Mouse (Mus musculus) MEL (cell line): ENCODE results near the gene Nell1. TPM values are rescaled to one million over a fixed set of nuclear protein-coding genes. Genes with fewer than 3 reads are reported as not detected.

Experiments used
- DNase-seq: peaks from one replicate; pipeline ENCODE4 v3.0.0; 2011; ENCODE audit warnings: low read depth, low spot score
- H3K27ac ChIP-seq: 2 replicates; pipeline ENCODE4 v1.5.1; 2012; ENCODE audit warnings: low read depth, mild to moderate bottlenecking, control low read depth, low read length, moderate library complexity; ENCODE audit not compliant: control insufficient read depth
- H3K27me3 ChIP-seq, 2 experiments: fragments of 150-350 bp in 1 of 2; sonication (generic) in 1 of 2; 2 replicates each; pipeline ENCODE4 v1.6.1; 2012; ENCODE audit warnings: low read length in 2 of 2, mild to moderate bottlenecking in 2 of 2, improper control_type of control experiment in 1 of 2, moderate library complexity in 1 of 2; ENCODE audit not compliant: insufficient read depth in 2 of 2, control insufficient read depth in 1 of 2
- H3K36me3 ChIP-seq, 2 experiments: 2 replicates each; pipeline ENCODE4 v1.6.1; 2012 to 2014; ENCODE audit warnings: low read length in 2 of 2, improper control_type of control experiment in 1 of 2, inconsistent platforms in 1 of 2, mild to moderate bottlenecking in 1 of 2; ENCODE audit not compliant: insufficient read depth in 2 of 2, control insufficient read depth in 1 of 2
- H3K4me1 ChIP-seq, 2 experiments: fragments of 150-350 bp in 1 of 2; sonication (generic) in 1 of 2; 2 replicates each; pipeline ENCODE4 v1.6.1; 2012; ENCODE audit warnings: low read length in 2 of 2, improper control_type of control experiment in 1 of 2, mild to moderate bottlenecking in 1 of 2; ENCODE audit not compliant: insufficient read depth in 2 of 2, control insufficient read depth in 1 of 2
- H3K4me3 ChIP-seq, 2 experiments: fragments of 150-350 bp in 1 of 2; sonication (generic) in 1 of 2; 2 replicates each; pipeline ENCODE4 v1.5.1; 2012; ENCODE audit warnings: low read depth in 2 of 2, low read length in 2 of 2, mild to moderate bottlenecking in 2 of 2, moderate library complexity in 2 of 2, control low read depth in 1 of 2, improper control_type of control experiment in 1 of 2; ENCODE audit not compliant: control insufficient read depth in 1 of 2, insufficient read depth in 1 of 2
- H3K79me2 ChIP-seq: 2 replicates; pipeline ENCODE4 v1.6.1; 2012; ENCODE audit warnings: mild to moderate bottlenecking, low read length, moderate library complexity; ENCODE audit not compliant: control insufficient read depth, poor library complexity, insufficient read depth
- H3K9ac ChIP-seq: 2 replicates; pipeline ENCODE4 v1.6.1; 2012; ENCODE audit warnings: low read depth, mild to moderate bottlenecking, control low read depth, low read length, moderate library complexity; ENCODE audit not compliant: control insufficient read depth, poor library complexity, severe bottlenecking
- H3K9me3 ChIP-seq: fragments of 150-350 bp; sonication (generic); replicated peaks from 2 replicates; pipeline ENCODE4 v1.6.1; 2012; ENCODE audit warnings: mild to moderate bottlenecking, low read length, improper control_type of control experiment, moderate library complexity; ENCODE audit not compliant: insufficient read depth
- CHD1 ChIP-seq: IDR thresholded peaks from 2 replicates; pipeline ENCODE4 v1.6.1; 2012; ENCODE audit warnings: low read depth, mild to moderate bottlenecking, inconsistent platforms, low read length, improper control_type of control experiment
- CTCF ChIP-seq, 3 experiments: IDR thresholded peaks in 2 of 3; conservative IDR thresholded peaks in 1 of 3; 2 replicates each; pipeline ENCODE4 v1.5.1; 2011 to 2012; ENCODE audit warnings: low read length in 3 of 3, low read depth in 2 of 3, mild to moderate bottlenecking in 2 of 3, improper control_type of control experiment in 1 of 3, inconsistent platforms in 1 of 3, mixed read lengths in 1 of 3, moderate library complexity in 1 of 3; ENCODE audit not compliant: control insufficient read depth in 1 of 3, insufficient read depth in 1 of 3, poor library complexity in 1 of 3, severe bottlenecking in 1 of 3
- GATA1 ChIP-seq: IDR thresholded peaks from 2 replicates; pipeline ENCODE4 v1.6.1; 2011; ENCODE audit warnings: low read depth, low read length, improper control_type of control experiment
- HCFC1 ChIP-seq: IDR thresholded peaks from 2 replicates; pipeline ENCODE4 v1.6.1; 2012; ENCODE audit warnings: low read depth, mild to moderate bottlenecking, inconsistent platforms, low read length, improper control_type of control experiment, moderate library complexity
- JUND ChIP-seq: IDR thresholded peaks from 2 replicates; pipeline ENCODE4 v1.6.1; 2011; ENCODE audit warnings: low read depth, mild to moderate bottlenecking, improper control_type of control experiment, low read length
- MAFK ChIP-seq: IDR thresholded peaks from 2 replicates; pipeline ENCODE4 v1.6.1; 2011; ENCODE audit warnings: low read depth, mild to moderate bottlenecking, low read length, improper control_type of control experiment, borderline replicate concordance
- MAZ ChIP-seq: IDR thresholded peaks from 2 replicates; pipeline ENCODE4 v1.6.1; 2012; ENCODE audit warnings: low read depth, mild to moderate bottlenecking, inconsistent platforms, low read length, improper control_type of control experiment
- MXI1 ChIP-seq: IDR thresholded peaks from 2 replicates; pipeline ENCODE4 v1.6.1; 2011; ENCODE audit warnings: mild to moderate bottlenecking, low read depth, low read length, improper control_type of control experiment
- MYB ChIP-seq: IDR thresholded peaks from 2 replicates; pipeline ENCODE4 v1.6.1; 2011; ENCODE audit warnings: mild to moderate bottlenecking, low read depth, low read length, improper control_type of control experiment
- NELFE ChIP-seq: IDR thresholded peaks from 2 replicates; pipeline ENCODE4 v1.6.1; 2011; ENCODE audit warnings: low read depth, low read length, improper control_type of control experiment
- RAD21 ChIP-seq: IDR thresholded peaks from 2 replicates; pipeline ENCODE4 v1.6.1; 2011; ENCODE audit warnings: mild to moderate bottlenecking, low read depth, low read length, improper control_type of control experiment
- SIN3A ChIP-seq: IDR thresholded peaks from 2 replicates; pipeline ENCODE4 v1.6.1; 2012; ENCODE audit warnings: low read length, improper control_type of control experiment, inconsistent platforms
- USF1 ChIP-seq: IDR thresholded peaks from 2 replicates; pipeline ENCODE4 v1.6.1; 2014; ENCODE audit warnings: low read depth, mild to moderate bottlenecking, inconsistent platforms, low read length, improper control_type of control experiment, moderate library complexity
- USF2 ChIP-seq, 2 experiments: IDR thresholded peaks; 2 replicates each; pipeline ENCODE4 v1.6.1; 2011 to 2012; ENCODE audit warnings: improper control_type of control experiment in 2 of 2, low read length in 2 of 2, borderline replicate concordance in 1 of 2, inconsistent platforms in 1 of 2, low read depth in 1 of 2, mild to moderate bottlenecking in 1 of 2; ENCODE audit not compliant: insufficient read depth in 1 of 2
- ZMIZ1 ChIP-seq: IDR thresholded peaks from 2 replicates; pipeline ENCODE4 v1.6.1; 2012; ENCODE audit warnings: low read depth, mild to moderate bottlenecking, inconsistent platforms, low read length, improper control_type of control experiment, moderate library complexity
- polyA plus RNA-seq, 2 experiments: library from polyadenylated mRNA; stranded (reverse) in 1 of 2; unstranded in 1 of 2; fragments of >175 nt in 1 of 2; fragments of >200 nt in 1 of 2; gene quantifications; 2 replicates each; pipeline versions ENCODE4 v1.2.1 to v1.2.4; 2012; ENCODE audit warnings: low replicate concordance in 2 of 2, low read depth in 1 of 2; ENCODE audit not compliant: insufficient read length in 2 of 2, insufficient read depth in 1 of 2, missing spikeins in 1 of 2
- total RNA-seq: library from RNA; depleted of rRNA; stranded (reverse); fragments of 300-350 nt; gene quantifications from 2 replicates; pipeline ENCODE4 v1.2.3, GENCODE M21; 2012

Gene Nell1
- total and polyA plus RNA-seq, 3 experiments, result not detected

GRCm38 (mm10) chr7:49954834-49955233 is 19.8 kb upstream of the Nell1 start:
- Histone ChIP-seq H3K27me3 (no peaks in the 10 kb centered on the region), H3K4me1 (no peaks in the 10 kb centered on the region), H3K36me3 (no peaks in the 10 kb centered on the region), H3K9ac (no peak overlapping the region), H3K9me3 (no peaks in the 10 kb centered on the region), H3K79me2 (no peaks in the 10 kb centered on the region), H3K27ac (no peak overlapping the region), H3K4me3 (no peak overlapping the region)
- TF ChIP-seq NELFE, result no peak
- no peak for TF ChIP-seq ZMIZ1
- no peak for TF ChIP-seq CTCF (IDR thresholded peaks at IDR 0.05 in 2 of 3, conservative IDR thresholded peaks at IDR 0.05 in 1 of 3; ENCODE audit: control insufficient read depth in 1 of 3, insufficient read depth in 1 of 3, low read depth in 2 of 3, low read length in 3 of 3, poor library complexity in 1 of 3, severe bottlenecking in 1 of 3)
- TF ChIP-seq USF1, result no peak
- no peak for TF ChIP-seq USF2 (IDR thresholded peaks at IDR 0.05; ENCODE audit: borderline replicate concordance in 1 of 2, insufficient read depth in 1 of 2, low read depth in 1 of 2, low read length in 2 of 2)
- no peak for TF ChIP-seq SIN3A
- DNase-seq, result no peak

- Histone ChIP-seq H3K36me3 (no peaks in the 10 kb centered on the region), H3K4me1 (no peaks in the 10 kb centered on the region), H3K9ac (no peak overlapping the region), H3K4me3 (no peak overlapping the region), H3K27me3 (no peaks in the 10 kb centered on the region), H3K27ac (no peak overlapping the region), H3K9me3 (no peaks in the 10 kb centered on the region), H3K79me2 (no peaks in the 10 kb centered on the region)
- TF ChIP-seq MYB, result no peak
- TF ChIP-seq MXI1, result no peak
- TF ChIP-seq USF1, result no peak
- TF ChIP-seq MAFK, result no peak
- TF ChIP-seq GATA1, result no peak
- no peak for TF ChIP-seq RAD21
- TF ChIP-seq JUND, result no peak
- TF ChIP-seq MAZ, result no peak
- no peak for TF ChIP-seq HCFC1
- TF ChIP-seq CHD1, result no peak
- no peak for DNase-seq
These were observed 17.5 kb upstream of the Nell1 start for GRCm38 (mm10) chr7:49957142-49957541.

- Histone ChIP-seq H3K9ac (no peak overlapping the region), H3K9me3 (no peaks in the 10 kb centered on the region)
- TF ChIP-seq USF1, result no peak
These were observed 10.9 kb upstream of the Nell1 start for GRCm38 (mm10) chr7:49963764-49964163.

More at GRCm38 (mm10) chr7:49963764-49964163, 10.9 kb upstream of the Nell1 start:
- Histone ChIP-seq H3K27me3 (no peaks in the 10 kb centered on the region), H3K27ac (no peak overlapping the region), H3K36me3 (no peaks in the 10 kb centered on the region), H3K79me2 (no peaks in the 10 kb centered on the region), H3K4me3 (no peak overlapping the region), H3K4me1 (no peaks in the 10 kb centered on the region)
- no peak for DNase-seq
